Mouse (Mus musculus) testis, adult 2 months (tissue): ENCODE measurements around the gene Immp2l. TPM values are rescaled to one million over a fixed set of nuclear protein-coding genes. Genes with fewer than 3 reads are reported as not detected.

Experiments
- H3K27ac ChIP-seq: fragments of 200-500 bp; 2 replicates; pipeline ENCODE4 v1.5.1; 2012; ENCODE audit warnings: low read depth, low read length; ENCODE audit not compliant: control insufficient read depth, insufficient read depth
- H3K27me3 ChIP-seq: fragments of 200-500 bp; 2 replicates; pipeline ENCODE4 v1.6.1; 2012; ENCODE audit warnings: mild to moderate bottlenecking, low read length, moderate library complexity; ENCODE audit not compliant: control insufficient read depth, insufficient read depth
- H3K36me3 ChIP-seq: fragments of 200-500 bp; 2 replicates; pipeline ENCODE4 v1.6.1; 2012; ENCODE audit warnings: mild to moderate bottlenecking, low read length; ENCODE audit not compliant: control insufficient read depth, insufficient read depth
- H3K4me1 ChIP-seq: fragments of 200-500 bp; 2 replicates; pipeline ENCODE4 v1.6.1; 2012; ENCODE audit warnings: low read length; ENCODE audit not compliant: control insufficient read depth, insufficient read depth
- H3K4me3 ChIP-seq: fragments of 200-500 bp; 2 replicates; pipeline ENCODE4 v1.5.1; 2012; ENCODE audit warnings: low read depth, mild to moderate bottlenecking, low read length, moderate library complexity, mixed read lengths; ENCODE audit not compliant: control insufficient read depth
- CTCF ChIP-seq: fragments of 200-500 bp; IDR thresholded peaks from 2 replicates; pipeline ENCODE4 v1.5.1; 2012; ENCODE audit warnings: low read depth, mild to moderate bottlenecking, inconsistent platforms, low read length, moderate library complexity; ENCODE audit not compliant: control insufficient read depth, insufficient read depth, insufficient replicate concordance
- POLR2A ChIP-seq: fragments of 200-500 bp; IDR thresholded peaks from 2 replicates; pipeline ENCODE4 v1.6.1; 2012; ENCODE audit warnings: low read depth, mild to moderate bottlenecking, inconsistent platforms, low read length, moderate library complexity; ENCODE audit not compliant: control insufficient read depth
- polyA plus RNA-seq: library from polyadenylated mRNA; depleted of rRNA; stranded (reverse); fragments of >200 nt; gene quantifications from 2 replicates; pipeline ENCODE4 v1.2.3, GENCODE M21; 2012

Gene Immp2l
- polyA plus RNA-seq, 1 experiment, result 45.4 TPM

DNA sequence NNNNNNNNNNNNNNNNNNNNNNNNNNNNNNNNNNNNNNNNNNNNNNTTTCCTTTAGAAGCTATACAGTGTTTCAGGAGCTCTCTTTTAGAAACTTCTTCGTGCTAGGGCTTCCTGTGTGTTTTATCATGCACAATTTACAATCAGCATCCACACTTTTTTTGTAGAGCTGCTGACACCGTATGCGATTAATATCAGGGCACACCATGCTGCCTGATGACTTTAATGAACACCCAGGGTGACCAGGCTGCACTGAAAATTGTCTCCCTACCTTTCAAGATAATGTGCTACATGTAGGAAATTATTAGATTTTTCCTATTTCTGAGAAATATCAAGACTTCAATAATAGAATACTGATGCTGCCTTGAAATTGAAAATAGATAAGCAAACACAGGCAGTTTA, 549.9 kb downstream of the Immp2l start:
- no peaks in the 10 kb centered on the region for H3K36me3 ChIP-seq
- H3K27me3 ChIP-seq, result no peaks in the 10 kb centered on the region
- H3K4me3 ChIP-seq, result no peak overlapping the region
- no peak overlapping the region for H3K27ac ChIP-seq
- no peak for TF ChIP-seq POLR2A
- no peaks in the 10 kb centered on the region for H3K4me1 ChIP-seq

DNA sequence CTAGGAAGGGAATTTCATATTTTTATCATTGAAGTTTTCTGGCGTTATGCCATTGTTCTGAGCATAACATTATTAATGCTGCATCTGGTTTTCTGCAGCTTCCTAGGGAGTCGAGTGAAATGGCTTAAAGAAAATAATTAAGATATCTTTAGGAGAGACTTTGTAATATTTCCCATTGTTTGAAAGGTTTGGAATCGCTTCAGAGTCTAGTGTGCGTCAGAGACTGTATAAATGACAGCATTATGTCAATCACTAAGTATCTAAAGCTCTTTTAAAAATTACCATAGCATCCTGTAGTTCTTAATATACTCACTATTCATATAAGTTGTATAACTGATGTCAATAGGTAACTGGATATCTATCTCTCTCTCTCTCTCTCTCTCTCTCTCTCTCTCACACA, 551.3 kb downstream of the Immp2l start:
- Histone ChIP-seq H3K4me3 (no peak overlapping the region), H3K36me3 (no peaks in the 10 kb centered on the region), H3K27me3 (no peaks in the 10 kb centered on the region), H3K27ac (no peak overlapping the region), H3K4me1 (no peaks in the 10 kb centered on the region)
- TF ChIP-seq CTCF (no peak), POLR2A (no peak)

DNA sequence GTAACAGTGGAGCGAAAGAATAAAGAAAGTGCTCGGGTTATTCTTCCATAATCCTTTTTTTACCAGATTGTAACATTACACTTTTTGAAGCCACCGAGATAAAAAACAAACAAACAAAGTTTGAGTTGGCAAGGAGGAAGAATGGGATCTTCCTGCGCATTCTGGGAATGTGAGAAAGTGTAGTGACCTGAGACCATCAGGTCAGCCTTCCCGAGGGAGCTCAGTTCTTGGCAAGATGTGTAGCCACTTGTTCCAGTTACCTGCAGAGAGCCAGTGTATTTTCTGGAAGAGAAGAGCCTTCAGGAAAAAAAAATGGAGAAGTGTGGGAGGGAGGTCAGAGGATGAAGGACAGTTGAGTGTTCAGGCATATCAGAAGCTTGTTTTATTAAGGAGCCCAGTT, 569.5 kb downstream of the Immp2l start:
- H3K4me3 ChIP-seq, result no peak overlapping the region
- H3K27me3 ChIP-seq, result no peaks in the 10 kb centered on the region
- no peak overlapping the region for H3K27ac ChIP-seq
- H3K36me3 ChIP-seq, result no peaks in the 10 kb centered on the region
- TF ChIP-seq CTCF (no peak), POLR2A (no peak)
- no peaks in the 10 kb centered on the region for H3K4me1 ChIP-seq

DNA sequence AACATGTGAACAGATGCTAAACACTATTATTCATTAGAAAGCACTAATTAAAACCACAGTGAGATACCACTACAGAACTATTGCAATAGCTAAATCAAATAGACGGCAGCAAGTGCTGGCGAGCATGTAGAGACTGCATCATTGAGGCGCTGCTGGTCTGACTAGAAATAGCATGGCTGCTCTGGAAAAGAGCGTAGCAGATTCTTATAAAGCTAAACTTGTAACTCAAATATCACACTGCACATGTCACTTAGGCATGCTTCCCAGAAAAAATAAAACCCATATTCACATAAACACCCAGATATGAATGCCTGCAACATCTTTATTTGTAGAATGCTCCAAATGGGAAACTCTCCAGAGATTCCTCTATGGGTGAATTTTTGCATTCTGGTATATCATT, 570.1 kb downstream of the Immp2l start:
- no peak overlapping the region for H3K27ac ChIP-seq
- no peak overlapping the region for H3K4me3 ChIP-seq

DNA sequence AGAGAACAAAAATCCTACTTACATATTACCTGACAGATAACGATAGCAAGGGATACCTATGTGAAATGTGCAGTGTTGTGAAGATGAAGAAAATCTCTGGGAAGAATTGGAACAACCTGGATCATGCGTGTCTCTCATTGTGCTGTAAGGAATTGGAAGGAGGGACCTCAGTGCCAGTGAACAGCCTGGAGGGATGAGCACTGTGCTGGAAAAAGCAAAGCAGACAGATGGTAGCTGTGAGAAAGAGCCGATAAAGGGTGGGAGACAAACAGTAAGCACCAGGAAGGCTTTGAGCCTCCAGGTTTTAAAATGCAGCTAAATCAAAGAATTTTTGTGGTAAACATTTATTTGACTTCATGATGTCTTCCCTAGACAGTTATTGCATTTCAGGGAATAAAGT, 591.4 kb downstream of the Immp2l start:
- H3K27ac ChIP-seq, result no peak overlapping the region
- H3K4me1 ChIP-seq, result no peaks in the 10 kb centered on the region
- no peaks in the 10 kb centered on the region for H3K36me3 ChIP-seq
- TF ChIP-seq POLR2A (no peak), CTCF (no peak)
- H3K4me3 ChIP-seq, result no peak overlapping the region
- no peaks in the 10 kb centered on the region for H3K27me3 ChIP-seq

More for the DNA sequence above, 570.1 kb downstream of the Immp2l start:
- TF ChIP-seq POLR2A (no peak), CTCF (no peak)
- H3K4me1 ChIP-seq, result no peaks in the 10 kb centered on the region
- no peaks in the 10 kb centered on the region for H3K36me3 ChIP-seq
- H3K27me3 ChIP-seq, result no peaks in the 10 kb centered on the region

DNA sequence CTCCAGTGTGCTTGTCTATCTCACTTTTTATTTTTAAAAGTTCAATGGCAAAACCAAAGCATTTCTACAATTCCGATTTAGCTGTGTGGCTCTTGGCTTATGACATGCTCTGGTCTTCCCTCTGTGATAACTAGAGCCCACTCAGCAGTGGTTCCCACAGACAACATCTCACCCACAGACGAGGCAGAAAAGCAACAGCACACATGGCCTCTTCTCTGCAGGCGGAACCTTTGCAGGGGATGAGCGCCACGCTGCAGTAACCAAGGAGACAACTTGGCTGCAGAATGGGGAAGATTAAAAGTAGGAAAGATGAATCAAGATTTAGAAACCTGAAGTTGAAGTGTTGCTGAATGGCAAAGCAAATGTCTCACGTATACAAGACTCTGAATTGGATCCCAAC, 597.5 kb downstream of the Immp2l start:
- Histone ChIP-seq H3K4me1 (no peaks in the 10 kb centered on the region), H3K27ac (no peak overlapping the region), H3K36me3 (no peaks in the 10 kb centered on the region), H3K27me3 (no peaks in the 10 kb centered on the region), H3K4me3 (no peak overlapping the region)
- TF ChIP-seq CTCF, result no peak

DNA sequence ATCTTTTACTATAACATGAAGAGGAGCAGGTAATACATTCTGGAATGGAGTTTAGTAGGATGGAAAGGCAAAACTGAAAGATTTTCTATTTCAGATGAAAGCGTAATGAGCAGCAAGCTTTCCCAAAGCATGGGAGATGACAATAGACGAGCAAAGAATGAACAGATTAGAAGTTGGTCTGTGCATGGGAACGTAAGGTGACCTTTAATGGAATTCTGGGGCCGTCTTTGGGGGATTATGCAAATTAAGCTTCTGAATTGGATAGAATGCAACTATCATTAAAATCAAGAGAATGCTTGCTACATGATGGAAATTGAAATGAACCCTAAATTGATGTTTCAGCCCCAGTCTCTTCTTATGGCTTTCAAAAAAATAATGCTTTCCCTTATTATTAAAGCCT, 619.4 kb downstream of the Immp2l start:
- H3K27me3 ChIP-seq, result no peaks in the 10 kb centered on the region
- H3K36me3 ChIP-seq, result no peaks in the 10 kb centered on the region
- no peaks in the 10 kb centered on the region for H3K4me1 ChIP-seq
- H3K27ac ChIP-seq, result no peak overlapping the region
- no peak overlapping the region for H3K4me3 ChIP-seq
- TF ChIP-seq POLR2A, result no peak
- no peak for TF ChIP-seq CTCF

DNA sequence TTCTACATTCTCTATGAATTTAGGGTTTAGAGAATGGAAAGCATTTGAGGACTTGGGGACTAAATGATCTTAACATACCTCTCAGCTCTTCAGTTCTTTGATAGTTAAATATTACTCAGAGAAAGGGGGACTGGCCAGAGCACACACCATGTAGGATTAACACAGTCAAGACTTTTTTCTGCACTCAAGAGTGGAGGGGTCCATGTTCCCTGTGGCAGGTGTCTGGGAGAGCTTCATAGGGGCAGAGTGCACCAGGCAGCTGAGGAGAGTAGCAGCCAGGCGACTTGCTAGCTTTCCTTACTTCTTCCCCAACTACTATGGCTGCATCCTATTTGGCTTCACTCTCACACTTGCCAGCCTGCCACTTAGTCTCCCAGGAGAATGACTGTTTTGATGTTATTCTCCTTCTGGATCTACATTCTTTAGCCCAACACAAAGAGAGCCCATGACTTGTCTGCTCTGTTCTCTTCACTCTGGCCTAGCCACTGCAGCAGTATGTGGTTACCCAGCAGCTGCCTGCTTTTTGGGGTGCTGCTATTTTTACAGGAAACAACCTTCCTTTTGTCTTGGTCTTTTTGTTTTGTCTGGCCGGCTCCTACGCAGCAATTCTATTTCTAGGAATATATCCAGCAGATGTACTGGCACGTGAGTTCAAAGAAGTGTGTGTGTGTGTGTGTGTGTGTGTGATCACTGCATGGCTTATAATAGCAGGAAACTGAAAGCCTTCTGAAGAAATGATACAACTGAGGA, 621.1 kb downstream of the Immp2l start:
- no peaks in the 10 kb centered on the region for H3K27me3 ChIP-seq

More for the DNA sequence above, 621.1 kb downstream of the Immp2l start:
- H3K4me3 ChIP-seq, result no peak overlapping the region
- no peak overlapping the region for H3K27ac ChIP-seq
- TF ChIP-seq CTCF (no peak), POLR2A (no peak)
- H3K36me3 ChIP-seq, result no peaks in the 10 kb centered on the region
- no peaks in the 10 kb centered on the region for H3K4me1 ChIP-seq
